Mouse (Mus musculus): ENCODE measurements around the gene Mindy3. TPM values are rescaled to one million over a fixed set of nuclear protein-coding genes. Genes with fewer than 3 reads are reported as not detected.

The Mindy3 gene
- total and polyA plus RNA-seq, 3 experiments = 53.9 to 113 (median 64.4) TPM

DNA sequence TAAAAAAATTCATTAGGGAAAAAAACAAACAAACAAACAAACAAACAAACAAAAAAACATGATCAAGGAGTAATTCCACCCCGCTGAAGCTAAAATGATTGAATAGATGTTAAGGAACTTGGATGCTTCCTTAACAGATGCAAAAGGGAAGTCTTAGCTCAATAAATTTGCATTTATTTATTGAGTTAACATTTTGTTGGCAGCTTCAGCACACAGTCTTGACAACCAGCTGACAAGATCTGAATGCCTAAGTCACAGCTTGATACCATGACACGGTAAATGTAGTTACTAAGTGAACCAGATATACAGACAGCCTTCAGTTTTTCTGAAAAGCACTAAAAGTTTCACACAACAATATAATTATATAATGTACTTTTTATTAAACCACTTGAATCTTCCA lies 89.7 kb downstream of the Mindy3 start:
- Histone ChIP-seq H3K27me3 (ENCODE audit: insufficient read depth, low read length) (peaks cover 19% of the 10 kb centered on the region), H3K9me3 (replicated peaks) (no peaks in the 10 kb centered on the region), H3K4me1 (ENCODE audit: insufficient read depth, low read depth, low read length) (peaks cover 4% of the 10 kb centered on the region; the same call in 1 of the 2 replicates), H3K36me3 (replicated peaks) (no peaks in the 10 kb centered on the region), H3K4me3 (ENCODE audit: low read depth, low read length) (no peak overlapping the region)
- ATAC-seq (ENCODE audit: extremely low read depth, insufficient number of reproducible peaks, low FRiP score, poor library complexity, severe bottlenecking) (no peak), DNase-seq (ENCODE audit: low spot score) (no peak)
- no peak for TF ChIP-seq TAL1 (conservative IDR thresholded peaks at IDR 0.05; ENCODE audit: low read depth, low read length)
- no peak for TF ChIP-seq CTCF (IDR thresholded peaks at IDR 0.05; ENCODE audit: low read depth, low read length)
- no peak for TF ChIP-seq GATA1 (IDR thresholded peaks at IDR 0.05; ENCODE audit: borderline replicate concordance, low read length)
- no peak for TF ChIP-seq POLR2AphosphoS5 (IDR thresholded peaks at IDR 0.05; ENCODE audit: insufficient replicate concordance, low read depth, low read length)
- no peak for TF ChIP-seq GATA2 (IDR thresholded peaks at IDR 0.05; ENCODE audit: borderline replicate concordance, low read depth, low read length)

DNA sequence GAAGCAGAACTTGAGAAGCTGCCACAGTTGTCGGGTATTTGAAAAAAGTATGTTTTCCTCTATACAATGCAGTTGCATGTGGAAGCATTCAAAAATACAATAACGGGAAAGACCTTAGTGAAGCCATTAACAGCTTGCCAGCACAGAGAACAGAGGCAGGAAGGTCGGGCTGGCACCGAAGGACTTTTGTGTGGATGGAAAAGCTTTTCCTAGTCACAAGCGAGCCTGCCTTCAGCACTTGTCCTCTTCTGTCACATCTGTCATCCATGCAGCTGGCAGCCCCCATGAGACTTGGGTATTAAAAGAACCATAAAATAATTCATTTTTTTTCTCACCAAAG lies 90.2 kb downstream of the Mindy3 start:
- TF ChIP-seq POLR2AphosphoS5 (IDR thresholded peaks at IDR 0.05; ENCODE audit: insufficient replicate concordance, low read depth, low read length) (no peak), GATA2 (IDR thresholded peaks at IDR 0.05; ENCODE audit: borderline replicate concordance, low read depth, low read length) (no peak), GATA1 (IDR thresholded peaks at IDR 0.05; ENCODE audit: borderline replicate concordance, low read length) (no peak), TAL1 (conservative IDR thresholded peaks at IDR 0.05; ENCODE audit: low read depth, low read length) (no peak), CTCF (IDR thresholded peaks at IDR 0.05; ENCODE audit: low read depth, low read length) (no peak)

DNA sequence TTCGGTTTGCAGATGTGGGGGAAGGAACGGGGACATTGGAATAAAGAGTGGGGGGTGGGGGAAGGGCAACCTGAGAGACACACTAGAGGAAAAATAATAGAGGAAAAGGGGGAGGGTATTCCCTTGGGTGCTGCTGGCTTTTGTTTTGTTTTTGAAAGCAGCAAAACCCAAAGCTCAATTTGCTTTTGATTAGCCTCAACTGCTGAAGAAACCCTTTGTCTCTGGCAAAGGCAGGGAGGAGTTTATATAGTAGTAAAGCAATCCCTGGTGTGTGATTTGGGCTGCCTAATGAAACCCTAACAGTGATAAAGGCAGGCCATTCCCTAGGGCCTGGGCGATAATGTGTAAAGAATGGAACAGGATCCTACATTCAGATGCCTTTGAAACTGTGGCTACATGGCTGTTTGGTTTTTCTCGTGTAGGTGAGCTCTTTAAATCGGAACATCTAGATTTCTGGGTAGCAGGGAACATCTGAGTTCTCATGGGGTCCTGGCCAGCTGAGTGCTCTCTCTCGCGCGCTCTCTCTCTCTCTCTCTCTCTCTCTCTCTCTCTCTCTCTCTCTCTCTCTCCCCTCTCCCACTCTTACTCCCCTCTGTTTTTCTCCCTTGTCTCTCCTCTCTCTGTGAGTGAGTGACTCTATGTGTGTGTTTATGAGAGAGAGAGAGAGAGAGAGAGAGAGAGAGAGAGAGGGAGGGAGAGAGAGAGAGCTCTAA lies 90.8 kb downstream of the Mindy3 start:
- H3K9me3 ChIP-seq (replicated peaks) = no peaks in the 10 kb centered on the region
- H3K4me1 ChIP-seq (ENCODE audit: insufficient read depth, low read depth, low read length) = peaks cover 4% of the 10 kb centered on the region; the same call in 1 of the 2 replicates
- peaks cover 19% of the 10 kb centered on the region for H3K27me3 ChIP-seq (ENCODE audit: insufficient read depth, low read length)
- no peak for TF ChIP-seq GATA1 (IDR thresholded peaks at IDR 0.05; ENCODE audit: borderline replicate concordance, low read length)
- no peak for TF ChIP-seq POLR2AphosphoS5 (IDR thresholded peaks at IDR 0.05; ENCODE audit: insufficient replicate concordance, low read depth, low read length)
- no peak for TF ChIP-seq CTCF (IDR thresholded peaks at IDR 0.05; ENCODE audit: low read depth, low read length)
- no peak for TF ChIP-seq TAL1 (conservative IDR thresholded peaks at IDR 0.05; ENCODE audit: low read depth, low read length)
- TF ChIP-seq GATA2 (IDR thresholded peaks at IDR 0.05; ENCODE audit: borderline replicate concordance, low read depth, low read length) = no peak
- DNase-seq (ENCODE audit: low spot score) (no peak), ATAC-seq (ENCODE audit: extremely low read depth, insufficient number of reproducible peaks, low FRiP score, poor library complexity, severe bottlenecking) (no peak)
- H3K36me3 ChIP-seq (replicated peaks) = no peaks in the 10 kb centered on the region
- H3K4me3 ChIP-seq (ENCODE audit: low read depth, low read length) = no peak overlapping the region

More for the DNA sequence above, 90.2 kb downstream of the Mindy3 start:
- H3K9me3 ChIP-seq (replicated peaks) = no peaks in the 10 kb centered on the region
- H3K4me1 ChIP-seq (ENCODE audit: insufficient read depth, low read depth, low read length) = peaks cover 4% of the 10 kb centered on the region; the same call in 1 of the 2 replicates
- no peak for DNase-seq (ENCODE audit: low spot score)
- no peak overlapping the region for H3K4me3 ChIP-seq (ENCODE audit: low read depth, low read length)
- H3K36me3 ChIP-seq (replicated peaks) = no peaks in the 10 kb centered on the region
- peaks cover 19% of the 10 kb centered on the region for H3K27me3 ChIP-seq (ENCODE audit: insufficient read depth, low read length)
- ATAC-seq (ENCODE audit: extremely low read depth, insufficient number of reproducible peaks, low FRiP score, poor library complexity, severe bottlenecking) = no peak

DNA sequence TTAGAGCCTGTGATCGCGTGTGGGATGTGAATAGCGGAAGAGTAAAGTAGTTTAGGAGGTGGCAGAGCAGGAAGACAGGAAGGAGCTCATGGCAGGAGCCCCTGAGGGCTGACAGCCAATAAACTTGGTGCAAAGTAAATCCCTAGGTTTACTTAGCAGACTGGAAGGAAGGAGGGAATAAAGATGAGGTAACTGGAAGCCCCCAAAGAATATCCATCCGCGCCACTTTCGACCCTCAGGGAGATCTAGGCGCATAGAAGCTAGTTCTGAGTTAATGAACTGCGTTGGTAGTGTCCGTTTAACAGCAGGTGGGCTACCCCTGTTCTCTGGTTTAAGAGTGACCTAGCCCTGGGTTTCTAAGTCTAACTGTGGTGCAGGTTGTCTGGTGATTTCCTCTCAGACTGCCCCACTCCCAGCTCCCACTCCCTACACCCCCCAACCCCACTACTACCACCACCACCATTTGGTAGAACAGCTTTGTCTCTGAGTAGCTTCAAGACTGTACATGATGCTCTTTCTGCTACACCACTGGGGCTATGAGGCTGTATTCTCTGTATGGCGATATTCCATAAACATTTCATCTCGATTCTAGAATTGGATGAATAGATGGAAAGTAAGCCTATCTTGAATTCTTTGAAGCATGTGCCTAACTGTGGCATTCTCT lies 91.4 kb downstream of the Mindy3 start:
- H3K4me1 ChIP-seq (ENCODE audit: insufficient read depth, low read depth, low read length) = peaks cover 4% of the 10 kb centered on the region; the same call in 1 of the 2 replicates
- TF ChIP-seq TAL1 (conservative IDR thresholded peaks at IDR 0.05; ENCODE audit: low read depth, low read length) = no peak
- TF ChIP-seq GATA2 (IDR thresholded peaks at IDR 0.05; ENCODE audit: borderline replicate concordance, low read depth, low read length) = no peak
- no peak for TF ChIP-seq CTCF (IDR thresholded peaks at IDR 0.05; ENCODE audit: low read depth, low read length)
- no peak for TF ChIP-seq POLR2AphosphoS5 (IDR thresholded peaks at IDR 0.05; ENCODE audit: insufficient replicate concordance, low read depth, low read length)
- no peak for TF ChIP-seq GATA1 (IDR thresholded peaks at IDR 0.05; ENCODE audit: borderline replicate concordance, low read length)
- ATAC-seq (ENCODE audit: extremely low read depth, insufficient number of reproducible peaks, low FRiP score, poor library complexity, severe bottlenecking) (no peak), DNase-seq (ENCODE audit: low spot score) (no peak)
- H3K27me3 ChIP-seq (ENCODE audit: insufficient read depth, low read length) = peaks cover 19% of the 10 kb centered on the region
- no peaks in the 10 kb centered on the region for H3K36me3 ChIP-seq (replicated peaks)
- H3K4me3 ChIP-seq (ENCODE audit: low read depth, low read length) = no peak overlapping the region
- no peaks in the 10 kb centered on the region for H3K9me3 ChIP-seq (replicated peaks)

DNA sequence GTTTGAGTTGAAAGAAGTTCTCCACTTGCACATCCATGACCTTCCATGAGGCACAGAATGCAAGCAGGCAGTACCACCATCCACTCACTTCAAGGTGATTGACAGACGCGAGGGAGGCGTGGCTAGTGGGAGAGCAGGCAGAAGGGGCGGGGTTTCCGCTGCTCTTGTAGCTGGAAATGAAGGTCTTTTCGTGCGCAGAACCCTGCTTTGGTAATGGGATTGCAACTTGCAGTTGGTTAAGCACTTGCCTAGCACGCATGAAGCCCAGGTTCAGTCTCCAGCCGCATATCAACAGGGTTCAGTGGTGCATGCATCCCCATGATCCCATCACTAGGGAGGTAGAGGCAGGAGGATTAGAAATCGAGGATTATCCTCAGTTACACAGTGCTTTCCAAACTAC lies 92.1 kb downstream of the Mindy3 start:
- Histone ChIP-seq H3K4me3 (ENCODE audit: low read depth, low read length) (no peak overlapping the region), H3K27me3 (ENCODE audit: insufficient read depth, low read length) (peaks cover 19% of the 10 kb centered on the region), H3K9me3 (replicated peaks) (no peaks in the 10 kb centered on the region), H3K36me3 (replicated peaks) (no peaks in the 10 kb centered on the region), H3K4me1 (ENCODE audit: insufficient read depth, low read depth, low read length) (peaks cover 4% of the 10 kb centered on the region; the same call in 1 of the 2 replicates)
- TF ChIP-seq GATA2 (IDR thresholded peaks at IDR 0.05; ENCODE audit: borderline replicate concordance, low read depth, low read length) = no peak
- TF ChIP-seq GATA1 (IDR thresholded peaks at IDR 0.05; ENCODE audit: borderline replicate concordance, low read length) = no peak
- no peak for TF ChIP-seq CTCF (IDR thresholded peaks at IDR 0.05; ENCODE audit: low read depth, low read length)
- no peak for TF ChIP-seq POLR2AphosphoS5 (IDR thresholded peaks at IDR 0.05; ENCODE audit: insufficient replicate concordance, low read depth, low read length)
- TF ChIP-seq TAL1 (conservative IDR thresholded peaks at IDR 0.05; ENCODE audit: low read depth, low read length) = no peak
- no peak for ATAC-seq (ENCODE audit: extremely low read depth, insufficient number of reproducible peaks, low FRiP score, poor library complexity, severe bottlenecking)
- no peak for DNase-seq (ENCODE audit: low spot score)

DNA sequence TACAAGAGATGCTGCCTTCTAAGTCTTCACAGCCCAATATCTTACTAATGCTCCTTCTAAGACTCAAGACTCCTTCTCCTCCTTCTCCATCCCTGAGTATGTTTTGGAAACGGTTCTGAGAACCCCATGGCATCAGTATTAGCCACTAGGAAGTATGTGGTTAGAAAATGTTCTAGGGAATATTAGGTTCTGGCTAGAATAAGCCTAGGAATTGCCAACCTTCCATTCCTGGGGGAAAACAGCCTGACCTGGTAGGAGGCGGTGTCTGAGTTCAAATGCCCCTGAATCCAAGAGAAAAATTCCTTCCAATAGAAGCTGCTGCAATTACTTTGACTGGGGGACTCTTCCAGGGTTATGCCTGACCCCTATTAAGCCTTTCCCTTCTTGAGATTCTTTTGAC lies 93.4 kb downstream of the Mindy3 start:
- no peak for DNase-seq (ENCODE audit: low spot score)
- Histone ChIP-seq H3K4me1 (ENCODE audit: insufficient read depth, low read depth, low read length) (peaks cover 4% of the 10 kb centered on the region; the same call in 1 of the 2 replicates), H3K9me3 (replicated peaks) (no peaks in the 10 kb centered on the region), H3K36me3 (replicated peaks) (no peaks in the 10 kb centered on the region), H3K27me3 (ENCODE audit: insufficient read depth, low read length) (peaks cover 23% of the 10 kb centered on the region), H3K4me3 (ENCODE audit: low read depth, low read length) (no peak overlapping the region)
- no peak for ATAC-seq (ENCODE audit: extremely low read depth, insufficient number of reproducible peaks, low FRiP score, poor library complexity, severe bottlenecking)
- TF ChIP-seq CTCF (IDR thresholded peaks at IDR 0.05; ENCODE audit: low read depth, low read length) (no peak), GATA2 (IDR thresholded peaks at IDR 0.05; ENCODE audit: borderline replicate concordance, low read depth, low read length) (no peak), GATA1 (IDR thresholded peaks at IDR 0.05; ENCODE audit: borderline replicate concordance, low read length) (no peak), POLR2AphosphoS5 (IDR thresholded peaks at IDR 0.05; ENCODE audit: insufficient replicate concordance, low read depth, low read length) (no peak)
